Mouse (Mus musculus): Measurements from ENCODE around the gene Slc39a10. TPM values are rescaled to one million over a fixed set of nuclear protein-coding genes. Genes with fewer than 3 reads are reported as not detected.
"Not testable (repeated sequence)": the region's sequence is repeated elsewhere in the genome, so short reads cannot be mapped to it uniquely, and the experiment has no call there.

The Slc39a10 gene
- polyA plus RNA-seq, 1 experiment, result not detected

DNA sequence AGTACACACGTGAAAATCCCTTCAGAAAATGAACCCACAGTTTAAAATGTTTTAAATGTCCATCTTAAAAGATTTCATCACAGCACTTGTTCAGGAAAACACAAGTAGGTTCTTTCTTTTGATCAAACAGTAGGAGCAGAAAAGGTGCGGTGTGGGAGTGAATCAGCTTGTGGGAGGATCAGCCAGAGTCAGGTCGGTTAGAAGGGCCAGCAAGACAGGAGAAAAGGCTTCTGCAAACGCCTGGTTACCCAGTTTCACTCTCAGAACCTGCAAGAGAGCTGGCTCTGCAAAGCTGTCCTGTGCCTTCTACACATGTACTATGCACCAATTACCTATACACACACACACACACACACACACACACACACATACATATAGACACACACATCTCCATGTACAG is 49.2 kb downstream of the Slc39a10 start:
- Histone ChIP-seq H3K4me1 (ENCODE audit: control insufficient read depth, insufficient read depth, low read length) (peaks cover 3% of the 10 kb centered on the region; the same call in 1 of the 2 replicates), H3K27ac (ENCODE audit: insufficient read depth, low read depth, low read length) (0 out of 2 replicates have a peak overlapping the region, but pooled peaks have one; percentile 20), H3K4me3 (ENCODE audit: insufficient read depth, low read depth, low read length) (no peak overlapping the region)
- no peak for TF ChIP-seq POLR2A (IDR thresholded peaks at IDR 0.05; ENCODE audit: insufficient read depth, low read depth, low read length)
- no peak for TF ChIP-seq CTCF (IDR thresholded peaks at IDR 0.05; ENCODE audit: insufficient read depth, low read depth, low read length)
- 57% methylated on average over 4 of the region's 4 CpGs for WGBS

DNA sequence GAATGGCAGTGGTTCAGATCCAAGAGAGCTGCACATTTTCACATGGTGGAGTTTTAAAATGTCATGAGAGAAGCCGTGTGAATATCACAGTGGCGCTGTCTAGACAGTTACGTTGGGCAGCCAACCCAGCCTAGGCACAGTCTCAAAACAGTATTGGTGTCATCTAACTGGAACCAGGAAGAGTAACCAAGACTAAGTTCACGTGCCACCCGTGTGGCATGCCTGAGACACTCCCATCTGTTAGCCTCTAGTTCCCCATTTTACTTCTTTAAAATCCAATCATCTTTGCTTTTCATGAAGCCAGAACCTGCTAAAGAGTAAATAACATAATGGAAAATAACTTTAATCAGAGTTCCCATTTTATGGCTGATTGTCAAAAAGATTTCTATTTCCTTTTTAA is 60.7 kb downstream of the Slc39a10 start:
- WGBS, result 98% methylated on average over 5 of the region's 5 CpGs
- H3K4me1 ChIP-seq (ENCODE audit: control insufficient read depth, insufficient read depth, low read length), result no peaks in the 10 kb centered on the region
- H3K27ac ChIP-seq (ENCODE audit: insufficient read depth, low read depth, low read length), result no peak overlapping the region
- H3K4me3 ChIP-seq (ENCODE audit: insufficient read depth, low read depth, low read length), result no peak overlapping the region
- TF ChIP-seq POLR2A (IDR thresholded peaks at IDR 0.05; ENCODE audit: insufficient read depth, low read depth, low read length) (no peak), CTCF (IDR thresholded peaks at IDR 0.05; ENCODE audit: insufficient read depth, low read depth, low read length) (no peak)

DNA sequence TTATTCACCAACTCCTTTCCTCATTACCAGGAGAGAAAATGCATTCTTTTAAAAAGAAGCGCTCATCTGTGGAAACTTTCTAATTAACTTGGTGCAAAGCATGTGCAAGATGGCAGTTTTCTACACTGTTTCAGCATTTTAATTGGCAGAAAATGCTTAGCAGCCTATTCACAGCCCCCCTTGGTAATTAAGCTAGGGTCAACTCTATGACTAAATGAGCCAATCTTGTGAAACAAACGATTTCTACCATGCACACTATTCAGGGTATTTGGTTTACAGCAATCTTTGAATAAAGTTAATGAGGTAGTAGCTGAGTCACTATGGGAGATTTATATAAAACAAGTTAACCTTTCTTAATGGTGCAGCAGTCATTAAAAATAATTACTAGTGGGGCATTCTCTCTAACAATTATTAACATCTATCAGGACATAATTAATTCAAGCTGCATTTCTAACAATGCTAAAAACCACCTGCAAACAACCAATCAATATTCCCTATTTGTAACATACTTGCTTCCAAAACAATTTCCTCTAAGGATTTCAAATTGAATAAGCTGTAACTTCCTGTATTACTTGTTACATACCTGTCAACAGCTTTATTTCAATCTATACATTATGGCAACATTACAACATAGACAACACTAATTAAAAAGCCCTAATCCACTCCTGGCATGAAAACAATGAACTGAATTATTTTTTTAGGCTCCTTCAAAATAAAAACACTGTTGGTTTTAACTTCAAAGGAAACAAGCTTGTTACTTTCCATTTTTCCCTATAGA is 62.4 kb downstream of the Slc39a10 start:
- Histone ChIP-seq H3K4me3 (ENCODE audit: insufficient read depth, low read depth, low read length) (no peak overlapping the region), H3K4me1 (ENCODE audit: control insufficient read depth, insufficient read depth, low read length) (no peaks in the 10 kb centered on the region), H3K27ac (ENCODE audit: insufficient read depth, low read depth, low read length) (no peak overlapping the region)
- WGBS, result 24% methylated on average over 2 of the region's 2 CpGs
- no peak for TF ChIP-seq CTCF (IDR thresholded peaks at IDR 0.05; ENCODE audit: insufficient read depth, low read depth, low read length)
- no peak for TF ChIP-seq POLR2A (IDR thresholded peaks at IDR 0.05; ENCODE audit: insufficient read depth, low read depth, low read length)

DNA sequence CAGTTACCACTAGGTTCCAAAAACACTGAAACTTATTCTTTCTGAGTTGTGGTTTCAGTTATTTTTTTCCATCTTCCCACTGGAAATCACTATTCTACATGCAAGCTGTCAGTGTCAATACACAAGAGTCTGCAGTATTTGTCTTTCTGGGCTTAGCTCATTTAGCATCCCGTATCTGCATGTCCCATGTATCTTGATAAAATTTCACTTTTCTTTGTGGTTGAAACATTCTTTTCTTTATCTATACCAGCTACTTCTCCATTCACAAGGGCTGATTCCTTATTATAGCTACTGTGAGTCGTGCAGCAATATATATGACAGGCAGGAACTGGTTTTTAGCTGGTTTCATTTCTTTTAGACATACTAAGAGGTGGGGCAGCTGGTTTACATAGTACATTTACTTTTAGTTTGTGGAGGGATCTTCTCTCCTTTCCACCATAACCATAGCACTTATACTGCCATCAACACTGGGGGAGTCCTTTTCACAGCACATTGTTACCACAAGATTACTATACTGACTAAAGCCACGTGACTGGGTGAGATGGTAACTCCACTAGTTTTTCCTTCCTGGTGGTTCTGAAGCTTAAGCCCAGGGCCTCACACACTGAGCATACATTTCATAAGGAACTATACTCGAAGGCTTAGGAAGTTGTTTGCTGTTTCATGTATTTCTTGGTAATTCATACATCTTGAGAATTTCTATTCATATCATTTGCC is 70.2 kb downstream of the Slc39a10 start:
- H3K4me1 ChIP-seq (ENCODE audit: control insufficient read depth, insufficient read depth, low read length), result no peaks in the 10 kb centered on the region
- H3K27ac ChIP-seq (ENCODE audit: insufficient read depth, low read depth, low read length), result no peak overlapping the region
- TF ChIP-seq CTCF (IDR thresholded peaks at IDR 0.05; ENCODE audit: insufficient read depth, low read depth, low read length) (no peak), POLR2A (IDR thresholded peaks at IDR 0.05; ENCODE audit: insufficient read depth, low read depth, low read length) (no peak)
- WGBS, result 95% methylated on average over 4 of the region's 4 CpGs
- no peak overlapping the region for H3K4me3 ChIP-seq (ENCODE audit: insufficient read depth, low read depth, low read length)

DNA sequence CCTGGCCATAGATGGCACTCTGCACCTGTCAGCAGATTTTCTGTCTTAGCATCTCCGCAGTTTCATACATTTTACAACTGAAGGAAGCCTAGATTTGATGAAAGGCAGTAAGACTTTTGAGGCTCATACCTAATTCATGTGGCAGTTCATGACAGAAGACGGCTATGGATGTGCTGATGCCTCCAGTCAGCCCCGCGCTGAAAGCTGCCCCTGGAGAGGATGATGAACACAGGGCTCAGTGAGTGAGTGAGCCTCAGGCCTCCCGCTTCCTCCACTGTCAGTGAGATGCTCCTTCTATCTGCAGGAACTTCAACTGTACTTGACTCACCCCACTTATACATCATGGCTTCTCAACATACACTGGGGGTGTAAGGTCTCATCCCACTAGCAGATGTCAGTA is 74.7 kb downstream of the Slc39a10 start:
- 98% methylated on average over 5 of the region's 5 CpGs for WGBS
- no peak overlapping the region for H3K27ac ChIP-seq (ENCODE audit: insufficient read depth, low read depth, low read length)
- H3K4me1 ChIP-seq (ENCODE audit: control insufficient read depth, insufficient read depth, low read length), result no peaks in the 10 kb centered on the region
- TF ChIP-seq POLR2A (IDR thresholded peaks at IDR 0.05; ENCODE audit: insufficient read depth, low read depth, low read length) (no peak), CTCF (IDR thresholded peaks at IDR 0.05; ENCODE audit: insufficient read depth, low read depth, low read length) (no peak)
- no peak overlapping the region for H3K4me3 ChIP-seq (ENCODE audit: insufficient read depth, low read depth, low read length)

DNA sequence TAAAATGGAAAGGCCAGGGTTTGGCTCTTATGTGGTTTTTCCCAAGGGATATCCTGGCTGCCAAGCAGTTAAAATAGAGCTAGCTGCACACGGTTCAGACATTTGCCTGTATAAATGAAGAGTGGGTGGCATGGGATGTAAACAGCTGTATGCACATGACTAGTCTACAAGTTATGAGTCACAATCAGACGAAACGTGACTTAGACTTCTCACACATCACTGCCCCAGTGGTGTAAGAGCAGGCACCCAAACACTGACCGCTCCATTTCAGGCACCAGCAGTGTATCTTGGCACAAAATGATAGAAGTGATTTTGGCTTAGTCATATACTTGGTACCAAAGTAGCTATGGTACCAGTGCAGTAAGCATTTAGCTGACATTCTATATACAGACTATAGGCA is 84.0 kb downstream of the Slc39a10 start:
- H3K27ac ChIP-seq (ENCODE audit: insufficient read depth, low read depth, low read length); H3K4me3 ChIP-seq (ENCODE audit: insufficient read depth, low read depth, low read length); H3K4me1 ChIP-seq (ENCODE audit: control insufficient read depth, insufficient read depth, low read length): not testable (repeated sequence)
- WGBS, result 65% methylated on average over 4 of the region's 4 CpGs

DNA sequence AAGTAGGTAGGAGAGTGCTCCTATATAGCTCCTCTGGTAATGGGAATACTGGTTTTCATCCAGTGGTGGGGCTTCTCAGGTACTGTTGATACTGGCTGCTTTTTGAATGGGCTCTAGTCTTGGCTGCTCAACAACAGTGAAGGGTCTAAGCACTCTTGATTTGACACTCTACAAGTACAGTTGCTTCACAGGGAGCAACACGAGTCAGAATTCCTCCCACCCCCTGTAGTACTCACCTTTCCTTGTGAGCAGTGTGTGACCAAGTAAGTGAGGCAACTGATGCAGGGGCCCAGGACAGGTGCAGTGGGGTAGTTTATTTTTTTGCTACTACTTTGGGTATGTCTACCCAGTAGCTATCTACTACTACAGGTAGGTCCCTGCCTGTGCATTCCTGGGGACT is 87.6 kb downstream of the Slc39a10 start:
- H3K4me1 ChIP-seq (ENCODE audit: control insufficient read depth, insufficient read depth, low read length), result no peaks in the 10 kb centered on the region
- TF ChIP-seq POLR2A (IDR thresholded peaks at IDR 0.05; ENCODE audit: insufficient read depth, low read depth, low read length) (no peak), CTCF (IDR thresholded peaks at IDR 0.05; ENCODE audit: insufficient read depth, low read depth, low read length) (no peak)
- no peak overlapping the region for H3K27ac ChIP-seq (ENCODE audit: insufficient read depth, low read depth, low read length)
- WGBS, result 87% methylated on average over 1 of the region's 1 CpGs
- no peak overlapping the region for H3K4me3 ChIP-seq (ENCODE audit: insufficient read depth, low read depth, low read length)

DNA sequence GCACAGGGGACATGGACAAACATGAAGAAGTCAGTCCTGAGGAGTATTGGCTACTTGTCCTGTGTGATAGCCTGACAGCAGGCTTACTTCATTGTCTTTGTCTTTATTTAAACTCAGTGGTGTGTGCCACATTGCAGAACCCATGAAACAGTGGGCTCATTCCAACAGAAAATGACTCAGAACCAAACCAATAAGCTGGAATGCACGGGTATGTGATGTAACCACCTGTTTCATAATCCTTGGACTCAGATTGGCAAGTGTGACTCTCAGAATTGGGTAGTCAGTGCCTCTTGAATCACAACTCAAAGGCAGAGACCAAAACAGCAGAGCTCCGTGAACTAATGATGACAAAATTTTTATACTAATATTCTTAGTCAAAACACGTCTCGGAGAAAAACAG is 110.4 kb downstream of the Slc39a10 start:
- 87% methylated on average over 4 of the region's 4 CpGs for WGBS
- H3K27ac ChIP-seq (ENCODE audit: insufficient read depth, low read depth, low read length); H3K4me1 ChIP-seq (ENCODE audit: control insufficient read depth, insufficient read depth, low read length); H3K4me3 ChIP-seq (ENCODE audit: insufficient read depth, low read depth, low read length): not testable (repeated sequence)

DNA sequence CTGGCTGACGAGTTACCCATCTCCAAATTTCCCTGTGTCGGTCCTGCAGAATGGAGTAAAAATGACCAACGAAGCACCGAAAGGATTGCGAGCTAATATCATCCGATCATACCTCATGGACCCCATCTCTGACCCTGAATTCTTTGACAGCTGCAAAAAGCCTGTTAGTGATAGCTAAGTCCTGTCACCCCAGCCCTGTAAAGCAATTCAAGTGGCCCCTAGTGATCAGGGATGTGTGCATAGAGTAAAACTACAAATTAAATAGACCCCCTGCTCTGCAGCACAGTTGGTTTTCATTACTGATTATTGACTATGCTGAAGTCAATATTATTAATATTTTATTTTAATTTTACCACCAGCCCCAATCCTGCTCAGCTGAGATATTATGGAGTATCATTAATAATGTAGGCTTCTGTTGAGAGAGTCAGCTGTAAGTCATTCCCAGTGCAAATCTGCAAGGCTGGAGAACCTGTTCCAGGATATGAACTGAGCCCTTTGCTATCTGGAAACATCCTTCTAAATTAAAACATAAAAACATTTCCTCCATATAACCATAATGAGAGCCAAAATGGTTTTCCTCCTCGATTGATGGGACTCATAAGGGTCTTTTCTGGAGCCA is 122.5 kb downstream of the Slc39a10 start:
- H3K4me1 ChIP-seq (ENCODE audit: control insufficient read depth, insufficient read depth, low read length); H3K27ac ChIP-seq (ENCODE audit: insufficient read depth, low read depth, low read length); H3K4me3 ChIP-seq (ENCODE audit: insufficient read depth, low read depth, low read length): not testable (repeated sequence)
- 91% methylated on average over 7 of the region's 7 CpGs for WGBS

DNA sequence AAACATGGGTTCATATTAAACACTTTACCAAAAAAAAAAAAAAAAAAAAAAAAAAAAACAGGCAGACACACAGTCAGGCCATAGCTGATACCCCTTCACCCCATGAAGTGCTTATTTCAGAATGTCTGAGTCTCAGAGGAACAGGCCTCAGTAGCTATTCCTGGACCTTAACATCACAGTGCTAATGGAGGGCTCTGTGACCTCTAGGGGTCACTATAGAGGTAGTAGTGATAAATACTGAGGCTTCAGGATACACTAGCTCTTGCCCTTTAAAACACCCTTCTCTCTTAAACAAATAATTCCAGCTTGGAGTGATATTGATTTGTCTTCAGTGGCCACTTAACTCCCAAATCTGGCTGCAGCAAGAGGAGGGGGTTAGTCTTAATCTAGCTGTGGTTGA is 123.3 kb downstream of the Slc39a10 start:
- H3K4me3 ChIP-seq (ENCODE audit: insufficient read depth, low read depth, low read length); H3K4me1 ChIP-seq (ENCODE audit: control insufficient read depth, insufficient read depth, low read length); H3K27ac ChIP-seq (ENCODE audit: insufficient read depth, low read depth, low read length): not testable (repeated sequence)

DNA sequence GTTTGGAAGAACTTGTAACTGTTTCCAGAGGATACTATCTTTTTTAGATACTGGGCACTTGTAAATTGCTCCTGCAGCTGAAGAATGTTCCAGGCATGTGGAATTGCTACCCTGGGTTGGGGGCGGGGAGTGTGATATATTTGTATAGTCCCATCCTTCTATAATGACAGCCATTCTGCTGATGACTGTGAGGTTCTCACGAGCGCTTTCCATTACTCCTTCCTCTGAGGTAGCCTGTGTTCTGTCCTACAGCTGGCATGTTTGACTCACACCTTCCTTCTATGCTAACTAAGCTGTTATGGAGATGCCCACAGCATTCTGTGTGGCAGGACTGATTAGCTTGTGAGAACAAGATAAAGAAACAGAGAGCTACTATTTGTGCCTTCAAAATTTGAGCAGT is 128.1 kb downstream of the Slc39a10 start:
- not testable (repeated sequence) for H3K27ac ChIP-seq (ENCODE audit: insufficient read depth, low read depth, low read length); H3K4me3 ChIP-seq (ENCODE audit: insufficient read depth, low read depth, low read length); H3K4me1 ChIP-seq (ENCODE audit: control insufficient read depth, insufficient read depth, low read length)
- 72% methylated on average over 3 of the region's 3 CpGs for WGBS

All from olfactory bulb, adult 2 months (tissue).